Mouse (Mus musculus): ENCODE measurements around the gene Fgfr2.

- TF ChIP-seq CTCF (IDR thresholded peaks at IDR 0.05) (no peak), EP300 (IDR thresholded peaks at IDR 0.05) (no peak)
Measured at GRCm38 (mm10) chr7:131722783-131723575, 1400.2 kb downstream of the Fgfr2 start.
